Mouse (Mus musculus) forebrain, embryonic 16.5 days (tissue): Measurements from ENCODE around the gene Ssr2. TPM values are rescaled to one million over a fixed set of nuclear protein-coding genes. Genes with fewer than 3 reads are reported as not detected.

Experiments used
- ATAC-seq: fragments of 200-750 bp; cut with Nextera tagmentation; 2 replicates; pipeline ENCODE4 v1.8.0; 2017; ENCODE audit warnings: mild to moderate bottlenecking, moderate library complexity
- H3K27ac ChIP-seq: fragments of 300-500 bp; sonication (generic); 2 replicates; pipeline ENCODE4 v1.5.1; 2014; ENCODE audit warnings: low read length, control low read depth
- H3K27me3 ChIP-seq: fragments of 300-500 bp; sonication (generic); replicated peaks from 2 replicates; pipeline ENCODE4 v1.6.1; 2014; ENCODE audit warnings: low read length; ENCODE audit not compliant: control insufficient read depth, insufficient read depth
- H3K36me3 ChIP-seq: fragments of 300-500 bp; sonication (generic); 2 replicates; pipeline ENCODE4 v1.6.1; 2014; ENCODE audit not compliant: control insufficient read depth, insufficient read depth
- H3K4me1 ChIP-seq: fragments of 300-500 bp; sonication (generic); replicated peaks from 2 replicates; pipeline ENCODE4 v1.6.1; 2014; ENCODE audit warnings: low read length; ENCODE audit not compliant: control insufficient read depth, insufficient read depth
- H3K4me2 ChIP-seq: fragments of 300-500 bp; sonication (generic); 2 replicates; pipeline ENCODE4 v1.6.1; 2014; ENCODE audit warnings: mild to moderate bottlenecking, low read length, control low read depth
- H3K4me3 ChIP-seq: fragments of 300-500 bp; sonication (generic); replicated peaks from 2 replicates; pipeline ENCODE4 v1.5.1; 2014; ENCODE audit warnings: mild to moderate bottlenecking, low read length, control low read depth
- H3K9ac ChIP-seq: fragments of 300-500 bp; sonication (generic); replicated peaks from 2 replicates; pipeline ENCODE4 v1.6.1; 2014; ENCODE audit warnings: low read depth, low read length, control low read depth
- H3K9me3 ChIP-seq: fragments of 300-500 bp; sonication (generic); 2 replicates; pipeline ENCODE4 v1.6.1; 2016; ENCODE audit warnings: low read length; ENCODE audit not compliant: control insufficient read depth
- WGBS: fragments of 180-500 bp; shearing (Covaris S2); extraction: QIAGEN DNeasy Blood & Tissue Kit; methylation state at CpG from one replicate; pipeline ENCODE4 v1.1.7; 2014; 5-methylcytosine and 5-hydroxymethylcytosine counted together
- microRNA counts: library from miRNA; unstranded; fragments of <30 nt; microRNA quantifications from one replicate; lab custom pipeline; 2016
- microRNA-seq: library from miRNA; unstranded; fragments of <30 nt; microRNA quantifications from one replicate; pipeline ENCODE4, GENCODE M21; 2017
- polyA plus RNA-seq: library from polyadenylated mRNA; unstranded; fragments of >200 nt; fragmentation: Nextera tagmentation; extraction: Ambion mirVana; gene quantifications from 2 replicates; pipeline ENCODE4 v1.2.1, GENCODE M21; 2015

Ssr2 gene
- polyA plus RNA-seq, 1 experiment from 2014 or later, result 140 TPM

- H3K27ac ChIP-seq, result no peak overlapping the region
- 77% methylated on average over 9 of the region's 9 CpGs for WGBS
- H3K4me2 ChIP-seq, result no peak overlapping the region
- H3K27me3 ChIP-seq, result no peaks in the 10 kb centered on the region
- no peak overlapping the region for H3K9ac ChIP-seq
- peaks cover 33% of the 10 kb centered on the region for H3K36me3 ChIP-seq
- H3K9me3 ChIP-seq, result no peaks in the 10 kb centered on the region
- H3K4me1 ChIP-seq, result peaks cover 29% of the 10 kb centered on the region
- no peak for ATAC-seq
- no peak overlapping the region for H3K4me3 ChIP-seq
These were observed 54.3 kb downstream of the Ssr2 start for GRCm38 (mm10) chr3:88630018-88630417.

DNA sequence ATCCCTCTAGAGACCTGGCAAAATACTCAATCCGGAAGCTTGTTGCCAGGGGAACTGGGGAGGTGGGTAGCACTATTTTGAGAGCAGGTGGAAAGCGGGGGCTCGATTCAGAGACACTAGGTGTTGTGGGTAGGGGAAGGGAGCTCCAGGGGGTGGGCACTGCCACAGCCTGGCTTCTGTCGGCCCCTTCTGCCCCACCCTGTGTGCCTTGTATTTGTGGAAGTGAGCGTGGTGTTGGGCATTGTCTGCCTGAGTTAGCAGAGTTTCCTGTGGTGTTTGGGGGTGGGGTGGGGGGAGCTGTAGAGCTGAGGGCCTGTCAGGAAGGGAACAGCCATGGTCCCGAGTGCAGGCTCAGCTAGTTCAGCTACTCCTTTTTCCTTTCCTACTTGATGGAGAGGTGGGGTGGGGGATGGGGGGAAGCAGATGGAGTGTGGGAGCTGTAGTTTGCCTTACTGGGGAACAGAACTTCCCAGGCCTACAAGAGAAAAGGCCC lies 55.2 kb downstream of the Ssr2 start:
- H3K4me2 ChIP-seq, result no peak overlapping the region
- H3K9me3 ChIP-seq, result no peaks in the 10 kb centered on the region
- no peak overlapping the region for H3K9ac ChIP-seq
- no peak for ATAC-seq
- peaks cover 20% of the 10 kb centered on the region for H3K4me1 ChIP-seq
- no peak overlapping the region for H3K27ac ChIP-seq
- peaks cover 42% of the 10 kb centered on the region for H3K36me3 ChIP-seq
- H3K27me3 ChIP-seq, result no peaks in the 10 kb centered on the region
- WGBS, result 62% methylated on average over 6 of the region's 6 CpGs
- H3K4me3 ChIP-seq, result no peak overlapping the region

DNA sequence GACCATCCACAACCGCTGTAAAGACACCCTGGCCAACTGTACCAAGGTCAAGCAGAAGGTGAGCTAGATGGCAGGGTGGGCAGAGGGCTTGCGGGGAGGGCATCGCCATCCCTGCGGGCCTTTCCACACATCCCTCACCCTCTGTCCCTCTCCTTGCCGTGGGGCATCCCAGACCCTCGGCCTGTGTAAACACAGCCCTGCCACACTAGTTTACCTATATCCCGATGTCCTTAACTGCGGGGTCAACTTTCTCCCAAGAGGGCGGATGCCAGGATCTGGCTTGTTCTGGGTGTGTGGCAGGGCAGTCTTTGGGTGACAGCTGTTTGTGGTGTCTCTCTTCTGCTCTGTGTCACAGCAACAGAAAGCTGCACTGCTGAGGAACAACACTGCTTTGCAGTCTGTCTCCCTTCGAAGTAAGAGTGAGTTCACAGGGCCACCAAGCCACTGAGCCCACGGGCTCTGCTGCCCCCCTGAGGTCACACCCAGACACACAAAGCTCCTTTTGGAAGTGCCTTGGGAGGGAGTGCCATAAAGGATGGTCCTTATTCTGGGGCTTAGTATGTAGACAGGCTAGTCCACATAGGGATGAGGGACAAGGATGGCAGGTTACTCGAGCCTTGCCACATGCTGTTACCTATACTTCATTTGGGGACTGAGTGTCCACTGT lies 56.4 kb downstream of the Ssr2 start:
- WGBS, result 87% methylated on average over 12 of the region's 12 CpGs
- Histone ChIP-seq H3K27me3 (no peaks in the 10 kb centered on the region), H3K9me3 (no peaks in the 10 kb centered on the region), H3K27ac (no peak overlapping the region), H3K4me3 (no peak overlapping the region), H3K9ac (no peak overlapping the region), H3K4me2 (no peak overlapping the region), H3K4me1 (peaks cover 9% of the 10 kb centered on the region), H3K36me3 (peaks cover 53% of the 10 kb centered on the region)
- 0 out of 2 replicates have a peak, but pooled peaks have one; percentile 5 for ATAC-seq

DNA sequence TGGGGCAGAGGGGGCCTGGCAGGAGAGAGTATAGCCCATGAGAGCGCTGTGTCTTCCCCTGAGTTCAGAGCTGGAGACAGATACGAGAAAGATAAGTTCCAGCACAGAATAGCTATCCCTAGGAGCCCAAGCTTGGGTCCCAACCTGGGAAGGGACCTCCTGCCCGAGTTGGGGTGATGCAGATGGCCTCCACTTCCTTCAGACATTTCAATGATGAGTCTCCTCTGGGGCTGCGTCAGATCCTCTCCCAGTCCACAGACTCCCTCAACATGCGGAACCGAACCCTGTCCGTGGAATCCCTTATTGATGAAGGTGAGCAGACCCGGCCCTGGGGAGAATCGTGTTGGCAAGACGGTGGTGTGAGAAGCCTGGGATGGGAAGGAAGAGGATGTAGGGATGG lies 57.4 kb downstream of the Ssr2 start:
- ATAC-seq, result no peak
- 94% methylated on average over 10 of the region's 10 CpGs for WGBS
- H3K9ac ChIP-seq, result no peak overlapping the region
- no peak overlapping the region for H3K4me3 ChIP-seq
- no peak overlapping the region for H3K27ac ChIP-seq
- 0 out of 2 replicates have a peak, but pooled peaks cover 4% of the 10 kb centered on the region for H3K4me1 ChIP-seq
- H3K27me3 ChIP-seq, result no peaks in the 10 kb centered on the region
- no peaks in the 10 kb centered on the region for H3K9me3 ChIP-seq
- peaks cover 55% of the 10 kb centered on the region for H3K36me3 ChIP-seq
- no peak overlapping the region for H3K4me2 ChIP-seq

- no peak overlapping the region for H3K27ac ChIP-seq
- H3K27me3 ChIP-seq, result no peaks in the 10 kb centered on the region
- H3K4me1 ChIP-seq, result no peaks in the 10 kb centered on the region
- no peak for ATAC-seq
- peaks cover 64% of the 10 kb centered on the region for H3K36me3 ChIP-seq
- H3K9me3 ChIP-seq, result no peaks in the 10 kb centered on the region
- H3K4me3 ChIP-seq, result no peak overlapping the region
- no peak overlapping the region for H3K4me2 ChIP-seq
- H3K9ac ChIP-seq, result no peak overlapping the region
- 91% methylated on average over 19 of the region's 19 CpGs for WGBS
These were observed 60.0 kb downstream of the Ssr2 start for GRCm38 (mm10) chr3:88635506-88636275.

GRCm38 (mm10) chr3:88636555-88636986 lies 60.9 kb downstream of the Ssr2 start:
- Histone ChIP-seq H3K27ac (no peak overlapping the region), H3K4me3 (no peak overlapping the region), H3K4me2 (no peak overlapping the region), H3K36me3 (peaks cover 62% of the 10 kb centered on the region), H3K9ac (no peak overlapping the region), H3K4me1 (no peaks in the 10 kb centered on the region), H3K9me3 (no peaks in the 10 kb centered on the region), H3K27me3 (no peaks in the 10 kb centered on the region)
- 87% methylated on average over 8 of the region's 8 CpGs for WGBS
- no peak for ATAC-seq

DNA sequence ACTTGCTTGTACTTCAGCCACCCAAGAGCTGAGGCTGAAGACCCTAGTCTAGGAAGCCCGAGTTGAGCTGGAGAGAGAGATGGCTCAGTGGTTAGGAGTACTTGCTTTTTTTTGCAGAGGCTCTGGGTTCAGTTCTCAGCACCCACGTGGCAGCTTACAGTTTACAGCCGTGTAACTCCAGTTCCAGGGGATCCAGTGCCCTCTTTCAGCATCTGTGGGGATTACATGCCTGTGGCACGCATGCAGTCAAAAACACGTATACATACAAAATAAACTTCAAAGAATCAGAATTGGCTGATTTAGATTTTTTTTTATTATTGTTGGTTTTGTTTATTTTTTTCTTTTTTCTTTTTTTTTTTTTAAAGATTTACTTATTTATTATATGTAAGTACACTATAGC lies 61.5 kb downstream of the Ssr2 start:
- H3K36me3 ChIP-seq, result peaks cover 58% of the 10 kb centered on the region
- H3K4me3 ChIP-seq, result no peak overlapping the region
- H3K9ac ChIP-seq, result no peak overlapping the region
- H3K4me1 ChIP-seq, result no peaks in the 10 kb centered on the region
- no peak overlapping the region for H3K27ac ChIP-seq
- H3K27me3 ChIP-seq, result no peaks in the 10 kb centered on the region
- WGBS, result 98% methylated on average over 5 of the region's 5 CpGs
- ATAC-seq, result no peak
- H3K9me3 ChIP-seq, result no peaks in the 10 kb centered on the region
- H3K4me2 ChIP-seq, result no peak overlapping the region

MicroRNAs within 50 kb of the gene (microRNA counts, 519-probe panel; counts per million panel counts)
- microRNA mmu-miR-1905 (lab: Ali Mortazavi, UCI), result not detected

Small RNA genes within 50 kb of the gene (microRNA-seq; reads per million reads assigned to microRNA genes)
- gene Mir1905, result not detected

Other genes with a start within 250 kb of the Ssr2 start
- 1.4 TPM in 2 replicates for gene Tmem79, start 239.7 kb upstream of the Ssr2 start, polyA plus RNA-seq
- gene Smg5, start 239.6 kb upstream of the Ssr2 start, polyA plus RNA-seq, result 57.5 and 65.9 TPM in 2 replicates
- 1.1 and 2.3 TPM in 2 replicates for gene Paqr6, start 211.3 kb upstream of the Ssr2 start, polyA plus RNA-seq
- not detected in 2 replicates for gene Bglap3, start 203.1 kb upstream of the Ssr2 start, polyA plus RNA-seq
- 2.2 TPM in 1 of 2 replicates, not detected in the other for gene Bglap2, start 197.2 kb upstream of the Ssr2 start, polyA plus RNA-seq
- gene Bglap, start 191.4 kb upstream of the Ssr2 start, polyA plus RNA-seq, result 1.1 TPM in 1 of 2 replicates, not detected in the other
- 45.1 and 45.5 TPM in 2 replicates for gene Pmf1, start 165.5 kb upstream of the Ssr2 start, polyA plus RNA-seq
- 36.2 and 37.1 TPM in 2 replicates for gene Slc25a44, start 150.7 kb upstream of the Ssr2 start, polyA plus RNA-seq
- gene Sema4a, start 114.7 kb upstream of the Ssr2 start, polyA plus RNA-seq, result 16.5 and 25.8 TPM in 2 replicates
- gene Lmna, start 65.9 kb upstream of the Ssr2 start, polyA plus RNA-seq, result 26.9 and 30.9 TPM in 2 replicates
- 46.1 and 47.8 TPM in 2 replicates for gene Mex3a, start 43.5 kb upstream of the Ssr2 start, polyA plus RNA-seq
- gene Rab25, start 27.6 kb upstream of the Ssr2 start, polyA plus RNA-seq, result not detected in 2 replicates
- 149 and 193 TPM in 2 replicates for gene Lamtor2, start 22.8 kb upstream of the Ssr2 start, polyA plus RNA-seq
- 43.5 and 46.0 TPM in 2 replicates for gene Ubqln4, start 22.1 kb upstream of the Ssr2 start, polyA plus RNA-seq
- gene Arhgef2, start 30.1 kb downstream of the Ssr2 start, polyA plus RNA-seq, result 166 and 210 TPM in 2 replicates
- gene Rxfp4, start 77.3 kb downstream of the Ssr2 start, polyA plus RNA-seq, result not detected in 2 replicates
- 107 and 109 TPM in 2 replicates for gene Khdc4, start 109.9 kb downstream of the Ssr2 start, polyA plus RNA-seq
- gene Rit1, start 141.0 kb downstream of the Ssr2 start, polyA plus RNA-seq, result 43.2 and 52.6 TPM in 2 replicates
- 231 and 248 TPM in 2 replicates for gene Syt11, start 199.3 kb downstream of the Ssr2 start, polyA plus RNA-seq